Mouse (Mus musculus) kidney, postnatal 0 days (tissue): ENCODE results near the gene Psme1. TPM values are rescaled to one million over a fixed set of nuclear protein-coding genes. Genes with fewer than 3 reads are reported as not detected.

Source experiments
- ATAC-seq: fragments of 200-750 bp; cut with Nextera tagmentation; replicated peaks from 2 replicates; pipeline ENCODE4 v1.8.0; 2017; ENCODE audit warnings: low read depth, moderate number of reproducible peaks, moderate TSS enrichment, moderate library complexity; ENCODE audit not compliant: low FRiP score
- DNase-seq: peaks from one replicate; pipeline ENCODE4 v3.0.0-alpha.2; 2016; ENCODE audit warnings: low spot score
- H3K27ac ChIP-seq: fragments of 300-500 bp; sonication (generic); 2 replicates; pipeline ENCODE4 v1.5.1; 2014; ENCODE audit warnings: mild to moderate bottlenecking
- H3K27me3 ChIP-seq: fragments of 300-500 bp; sonication (generic); 2 replicates; pipeline ENCODE4 v1.6.1; 2014; ENCODE audit warnings: low read length, mixed read lengths; ENCODE audit not compliant: insufficient read depth
- H3K36me3 ChIP-seq: fragments of 300-500 bp; sonication (generic); 2 replicates; pipeline ENCODE4 v1.6.1; 2014; ENCODE audit warnings: low read length, mixed read lengths; ENCODE audit not compliant: insufficient read depth
- H3K4me1 ChIP-seq: fragments of 300-500 bp; sonication (generic); replicated peaks from 2 replicates; pipeline ENCODE4 v1.6.1; 2014; ENCODE audit warnings: antibody characterized with exemption, low read length, mixed read lengths; ENCODE audit not compliant: insufficient read depth
- H3K4me2 ChIP-seq: fragments of 300-500 bp; sonication (generic); 2 replicates; pipeline ENCODE4 v1.6.1; 2014; ENCODE audit warnings: mild to moderate bottlenecking, low read length, moderate library complexity, mixed read lengths
- H3K4me3 ChIP-seq: fragments of 300-500 bp; sonication (generic); replicated peaks from 2 replicates; pipeline ENCODE4 v1.5.1; 2014; ENCODE audit warnings: low read depth, low read length
- H3K9ac ChIP-seq: fragments of 300-500 bp; sonication (generic); 2 replicates; pipeline ENCODE4 v1.6.1; 2014; ENCODE audit warnings: low read depth, low read length
- H3K9me3 ChIP-seq: fragments of 300-500 bp; sonication (generic); replicated peaks from 2 replicates; pipeline ENCODE4 v1.6.1; 2016; ENCODE audit warnings: low read length, inconsistent platforms, mixed read lengths
- CTCF ChIP-seq: IDR thresholded peaks from 2 replicates; pipeline ENCODE4 v1.5.1; 2016; ENCODE audit warnings: antibody characterized with exemption, low read depth, mild to moderate bottlenecking, moderate library complexity
- WGBS: fragments of 180-500 bp; shearing (Covaris S2); extraction: QIAGEN DNeasy Blood & Tissue Kit; methylation state at CpG from one replicate; pipeline ENCODE4 v1.1.7; 2014; 5-methylcytosine and 5-hydroxymethylcytosine counted together
- polyA plus RNA-seq: library from polyadenylated mRNA; unstranded; fragments of >200 nt; fragmentation: Nextera tagmentation; extraction: Ambion mirVana; gene quantifications from 2 replicates; pipeline ENCODE4 v1.2.1, GENCODE M21; 2015

Psme1 gene
- polyA plus RNA-seq, 1 experiment from 2014 or later: 179 TPM

- H3K4me2 ChIP-seq: peak overlapping the region; percentile 85
- peak overlapping the region; percentile 100 for H3K27ac ChIP-seq
- ATAC-seq (no peak), DNase-seq (no peak)
- no peaks in the 10 kb centered on the region for H3K9me3 ChIP-seq
- no peak; the same call in 1 of the 2 replicates for TF ChIP-seq CTCF
- peak overlapping the region; percentile 86; the same call in 1 of the 2 replicates for H3K9ac ChIP-seq
- H3K36me3 ChIP-seq: 0 out of 2 replicates have a peak, but pooled peaks cover 2% of the 10 kb centered on the region
- H3K27me3 ChIP-seq: no peaks in the 10 kb centered on the region
- peaks cover 9% of the 10 kb centered on the region; the same call in 1 of the 2 replicates for H3K4me1 ChIP-seq
- 50% methylated on average over 6 of the region's 6 CpGs for WGBS
- peak overlapping the region; percentile 68 for H3K4me3 ChIP-seq
Measured at GRCm38 (mm10) chr14:55558740-55559448, 19.0 kb upstream of the Psme1 start.

GRCm38 (mm10) chr14:55559799-55560201, 18.1 kb upstream of the Psme1 start, which contains the start of gene Dcaf11:
Gene Dcaf11 (plus strand): TSS chr14:55560006.
- TF ChIP-seq CTCF: peak; percentile 41; the same call in 1 of the 2 replicates
- WGBS: 0% methylated on average over 27 of the region's 27 CpGs
- Histone ChIP-seq H3K4me3 (peak within 1 kb of the TSS; percentile 68), H3K27ac (peak within 1 kb of the TSS; percentile 100), H3K27me3 (no peaks in the 10 kb centered on the region), H3K36me3 (peaks cover 9% of the 10 kb centered on the region; the same call in 1 of the 2 replicates), H3K4me2 (peak within 1 kb of the TSS; percentile 85), H3K9ac (peak within 1 kb of the TSS; percentile 86), H3K4me1 (peaks cover 9% of the 10 kb centered on the region; the same call in 1 of the 2 replicates), H3K9me3 (no peaks in the 10 kb centered on the region)
- peak; percentile 98 for DNase-seq
- ATAC-seq: peak; percentile 86

GRCm38 (mm10) chr14:55560202-55561073, 17.5 kb upstream of the Psme1 start, which contains the start of gene A730061H03Rik:
Gene A730061H03Rik (minus strand): TSS chr14:55560406.
- peaks cover 15% of the 10 kb centered on the region for H3K36me3 ChIP-seq
- peak within 1 kb of the TSS; percentile 68 for H3K4me3 ChIP-seq
- H3K4me2 ChIP-seq: peak within 1 kb of the TSS; percentile 85
- under 1% methylated on average over 51 of the region's 51 CpGs for WGBS
- H3K9ac ChIP-seq: peak within 1 kb of the TSS; percentile 86
- ATAC-seq (peak; percentile 94), DNase-seq (peak; percentile 99)
- no peak for TF ChIP-seq CTCF
- no peaks in the 10 kb centered on the region for H3K9me3 ChIP-seq
- H3K27ac ChIP-seq: peak within 1 kb of the TSS; percentile 100
- peaks cover 9% of the 10 kb centered on the region; the same call in 1 of the 2 replicates for H3K4me1 ChIP-seq
- H3K27me3 ChIP-seq: no peaks in the 10 kb centered on the region

GRCm38 (mm10) chr14:55561860-55562259, 16.1 kb upstream of the Psme1 start:
- no peaks in the 10 kb centered on the region for H3K9me3 ChIP-seq
- H3K4me1 ChIP-seq: peaks cover 9% of the 10 kb centered on the region; the same call in 1 of the 2 replicates
- H3K27ac ChIP-seq: peak overlapping the region; percentile 79
- no peak overlapping the region for H3K4me3 ChIP-seq
- peaks cover 29% of the 10 kb centered on the region for H3K36me3 ChIP-seq
- no peak overlapping the region for H3K9ac ChIP-seq
- TF ChIP-seq CTCF: no peak
- no peak for ATAC-seq
- peak overlapping the region; percentile 85 for H3K4me2 ChIP-seq
- DNase-seq: no peak
- WGBS: 69% methylated on average over 10 of the region's 10 CpGs
- H3K27me3 ChIP-seq: no peaks in the 10 kb centered on the region

GRCm38 (mm10) chr14:55563249-55563648, 14.7 kb upstream of the Psme1 start:
- no peak for TF ChIP-seq CTCF
- H3K9me3 ChIP-seq: no peaks in the 10 kb centered on the region
- no peaks in the 10 kb centered on the region for H3K27me3 ChIP-seq
- ATAC-seq: no peak
- no peak overlapping the region for H3K4me3 ChIP-seq
- no peak overlapping the region for H3K9ac ChIP-seq
- peaks cover 37% of the 10 kb centered on the region for H3K36me3 ChIP-seq
- 95% methylated on average over 11 of the region's 11 CpGs for WGBS
- DNase-seq: no peak
- peaks cover 9% of the 10 kb centered on the region; the same call in 1 of the 2 replicates for H3K4me1 ChIP-seq
- no peak overlapping the region for H3K4me2 ChIP-seq
- H3K27ac ChIP-seq: no peak overlapping the region

GRCm38 (mm10) chr14:55565748-55566147, 12.2 kb upstream of the Psme1 start:
- no peak overlapping the region for H3K27ac ChIP-seq
- H3K4me3 ChIP-seq: no peak overlapping the region
- H3K4me2 ChIP-seq: no peak overlapping the region
- H3K9ac ChIP-seq: no peak overlapping the region
- no peaks in the 10 kb centered on the region for H3K9me3 ChIP-seq
- ATAC-seq (no peak), DNase-seq (peak; percentile 19)
- H3K36me3 ChIP-seq: peaks cover 51% of the 10 kb centered on the region
- 88% methylated on average over 3 of the region's 3 CpGs for WGBS
- H3K4me1 ChIP-seq: peaks cover 9% of the 10 kb centered on the region; the same call in 1 of the 2 replicates
- TF ChIP-seq CTCF: peak; percentile 44; the same call in 1 of the 2 replicates
- H3K27me3 ChIP-seq: no peaks in the 10 kb centered on the region
